Mouse (Mus musculus) monocyte, adult 2 months (primary cell): ENCODE data around the gene Prdm8.

Experiments
- DNase-seq, 2 experiments: peaks; one replicate each; pipeline ENCODE4 v3.0.0; 2022; ENCODE audit warnings: low spot score in 2 of 2, low read depth in 1 of 2

Prdm8 gene

GRCm38 (mm10) chr5:98167180-98167824 is at the start of gene Prdm8:
Prdm8 (plus strand) TSS chr5:98167198.
- DNase-seq, result peak in 1 of 2 experiments; percentile 6

GRCm38 (mm10) chr5:98127074-98127473 is 39.9 kb upstream of the Prdm8 start:
- no peak for DNase-seq

- no peak for DNase-seq
Measured at GRCm38 (mm10) chr5:98138545-98139296, 28.3 kb upstream of the Prdm8 start.

GRCm38 (mm10) chr5:98139297-98139660 is 27.7 kb upstream of the Prdm8 start:
- no peak for DNase-seq

DNA sequence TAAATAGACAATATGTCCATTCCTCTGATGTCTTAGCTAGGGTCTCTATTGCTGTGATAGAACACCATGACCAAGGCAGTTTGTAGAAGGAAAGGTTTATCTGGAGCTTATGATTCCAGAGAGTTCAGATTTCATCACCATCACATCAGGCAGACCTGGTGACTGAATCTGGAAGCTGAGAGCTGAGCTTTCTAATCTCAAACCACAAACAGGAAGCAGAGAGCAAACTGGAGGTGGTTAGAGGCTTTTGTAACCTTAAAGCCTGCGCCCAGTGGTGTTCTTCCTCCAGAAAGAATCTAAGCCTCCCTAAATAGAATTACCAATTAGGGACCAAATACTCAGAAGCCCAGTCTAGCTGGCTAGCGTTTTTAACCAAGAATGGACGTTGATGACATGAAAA is 20.1 kb upstream of the Prdm8 start:
- DNase-seq, result no peak

- no peak for DNase-seq
Measured at GRCm38 (mm10) chr5:98166116-98166515, 882 bp upstream of the Prdm8 start.

- no peak for DNase-seq
Measured at GRCm38 (mm10) chr5:98168356-98169285, 1.6 kb downstream of the Prdm8 start.

GRCm38 (mm10) chr5:98169376-98170351 is 2.7 kb downstream of the Prdm8 start:
- no peak for DNase-seq

GRCm38 (mm10) chr5:98171651-98172230 is 4.7 kb downstream of the Prdm8 start:
- no peak for DNase-seq

- DNase-seq, result no peak
Measured at GRCm38 (mm10) chr5:98172502-98173181, 5.6 kb downstream of the Prdm8 start.

DNA sequence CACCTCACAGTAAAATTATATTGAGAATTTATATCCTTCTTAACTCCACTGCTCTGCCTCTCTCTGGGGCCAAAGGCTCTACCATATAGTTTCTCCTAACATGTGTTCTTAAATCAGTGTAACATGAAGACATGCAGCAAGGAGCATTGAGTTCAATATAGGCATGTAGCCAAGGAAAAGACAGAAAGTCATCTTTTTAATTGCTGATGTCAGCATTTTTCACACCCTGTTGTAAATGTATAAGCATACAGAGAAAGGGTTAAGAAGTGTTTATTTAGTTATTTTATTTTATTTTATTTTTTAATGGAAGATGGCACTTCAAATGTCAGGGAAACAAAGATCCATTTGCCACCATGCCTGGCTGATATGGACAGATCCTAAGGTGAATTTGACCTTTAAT is 6.7 kb downstream of the Prdm8 start:
- DNase-seq, result no peak

GRCm38 (mm10) chr5:98179606-98180005 is 12.6 kb downstream of the Prdm8 start:
- DNase-seq, result no peak

GRCm38 (mm10) chr5:98180461-98180887 is 13.5 kb downstream of the Prdm8 start:
- no peak for DNase-seq

- no peak for DNase-seq
Measured at GRCm38 (mm10) chr5:98180888-98181635, 14.1 kb downstream of the Prdm8 start.

- DNase-seq, result no peak
Measured at GRCm38 (mm10) chr5:98181686-98182602, 14.9 kb downstream of the Prdm8 start.

DNA sequence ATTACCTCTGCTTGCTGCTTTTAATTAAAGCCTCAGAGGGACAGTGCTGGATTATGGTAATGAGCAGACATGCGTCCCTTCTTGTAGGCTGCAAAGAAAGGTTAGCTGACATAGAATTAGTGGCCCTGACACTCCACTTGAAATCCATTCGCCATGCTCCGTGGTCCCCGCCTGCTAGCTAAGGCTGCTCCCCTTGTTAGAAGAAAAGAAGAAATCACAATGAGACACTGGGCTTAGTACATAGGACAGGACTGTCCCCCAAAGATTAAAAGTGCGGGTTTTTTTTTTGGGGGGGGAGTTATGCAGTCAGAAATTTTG is 15.6 kb downstream of the Prdm8 start:
- DNase-seq, result no peak

GRCm38 (mm10) chr5:98183031-98183595 is 16.1 kb downstream of the Prdm8 start:
- DNase-seq, result no peak
